Mouse (Mus musculus) heart, postnatal 0 days (tissue): ENCODE results near the gene Pik3c2g.

Source experiments
- CTCF ChIP-seq: IDR thresholded peaks from 2 replicates; pipeline ENCODE4 v1.5.1; 2016; ENCODE audit warnings: antibody characterized with exemption, control low read depth, low read depth
- EP300 ChIP-seq: IDR thresholded peaks from 2 replicates; pipeline ENCODE4 v1.6.1; 2016; ENCODE audit warnings: antibody characterized with exemption, low read depth

DNA sequence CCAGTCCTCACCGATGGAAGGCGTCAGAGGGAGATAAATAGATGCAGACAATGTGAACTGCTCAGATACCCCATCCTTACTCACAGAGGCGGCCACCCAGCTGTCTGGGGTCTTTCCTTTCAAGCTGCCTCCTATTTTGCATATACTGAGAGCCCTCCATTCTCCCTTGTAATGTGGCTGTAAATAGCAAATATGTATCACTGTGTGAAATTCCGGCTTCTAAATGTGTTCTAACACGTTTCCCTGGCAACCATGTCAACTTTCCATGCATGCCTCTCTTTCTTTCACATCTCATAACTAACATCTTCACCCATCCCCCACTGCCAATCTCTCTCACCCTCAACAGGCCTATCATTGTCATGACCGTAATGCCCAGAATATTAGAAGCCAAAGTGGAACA lies 379.7 kb downstream of the Pik3c2g start:
- TF ChIP-seq EP300 = no peak
- no peak for TF ChIP-seq CTCF
